In genomic region chr12:57072616-57073015, GRCm38 (mm10) we compare ENCODE assay signal across 25 mouse cellular contexts.
"Had no signal": no experiment of that assay in that cellular context is flagged by ENCODE, and none has a peak within 500 bp of the region (broad histone marks: within the 10 kb centered on the region; RNA-seq: fewer than 3 reads in every experiment).

No protein-coding gene starts in this region.

- ATAC-seq: hindbrain, embryonic 16.5 days; inflammation-experienced regulatory T-cells, adult 6 months; intestine, embryonic 15.5 days; intestine, postnatal 0 days had no signal

- H3K9ac ChIP-seq: heart, embryonic 12.5 days; hindbrain, embryonic 12.5 days; hindbrain, embryonic 14.5 days; intestine, embryonic 15.5 days; limb, embryonic 12.5 days; liver, embryonic 13.5 days had no signal

- H3K4me3 ChIP-seq: gastrocnemius, adult 2 months; heart, embryonic 10.5 days; heart, embryonic 12.5 days; hindbrain, embryonic 10.5 days; hindbrain, embryonic 12.5 days; intestine, embryonic 15.5 days; layer of hippocampus, adult 2 months; left cerebral cortex, adult 2 months; limb, embryonic 12.5 days; liver, embryonic 13.5 days had no signal

- H3K27me3 ChIP-seq: heart, embryonic 12.5 days; hindbrain, embryonic 12.5 days; intestine, embryonic 15.5 days; limb, embryonic 12.5 days; liver, embryonic 13.5 days had no signal

- H3K9me3 ChIP-seq: heart, embryonic 10.5 days; hindbrain, embryonic 10.5 days; hindbrain, embryonic 12.5 days; intestine, embryonic 15.5 days; limb, embryonic 12.5 days; liver, embryonic 13.5 days had no signal

- H3K4me1 ChIP-seq: heart, embryonic 10.5 days; heart, embryonic 12.5 days; hindbrain, embryonic 10.5 days; hindbrain, embryonic 12.5 days; intestine, embryonic 15.5 days; liver, embryonic 13.5 days had no signal

- H3K36me3 ChIP-seq: heart, embryonic 10.5 days; heart, embryonic 12.5 days; hindbrain, embryonic 10.5 days; hindbrain, embryonic 12.5 days; intestine, embryonic 15.5 days; limb, embryonic 12.5 days; liver, embryonic 13.5 days had no signal

- DNase-seq: gastrocnemius, adult 2 months; gastrocnemius, postnatal 10 days; gastrocnemius, postnatal 25 days; heart, adult 18-20 months; heart, postnatal 10 days; heart, postnatal 4 days; kidney, adult 18-20 months; kidney, adult 8-10 months; kidney, postnatal 10 days; kidney, postnatal 25 days; kidney, postnatal 4 days; liver; liver, embryonic 13.5 days had no signal

- H3K27ac ChIP-seq: gastrocnemius, adult 2 months; heart, embryonic 10.5 days; hindbrain, embryonic 10.5 days; hindbrain, embryonic 12.5 days; hindbrain, embryonic 14.5 days; intestine, embryonic 15.5 days; layer of hippocampus, adult 2 months; left cerebral cortex, adult 2 months; limb, embryonic 12.5 days; liver, embryonic 13.5 days had no signal

- H3K4me2 ChIP-seq: heart, embryonic 12.5 days; hindbrain, embryonic 12.5 days; hindbrain, embryonic 14.5 days; intestine, embryonic 15.5 days; limb, embryonic 12.5 days; liver, embryonic 13.5 days had no signal
